ENCODE assay signal across 13 mouse cellular contexts in the genomic region with DNA sequence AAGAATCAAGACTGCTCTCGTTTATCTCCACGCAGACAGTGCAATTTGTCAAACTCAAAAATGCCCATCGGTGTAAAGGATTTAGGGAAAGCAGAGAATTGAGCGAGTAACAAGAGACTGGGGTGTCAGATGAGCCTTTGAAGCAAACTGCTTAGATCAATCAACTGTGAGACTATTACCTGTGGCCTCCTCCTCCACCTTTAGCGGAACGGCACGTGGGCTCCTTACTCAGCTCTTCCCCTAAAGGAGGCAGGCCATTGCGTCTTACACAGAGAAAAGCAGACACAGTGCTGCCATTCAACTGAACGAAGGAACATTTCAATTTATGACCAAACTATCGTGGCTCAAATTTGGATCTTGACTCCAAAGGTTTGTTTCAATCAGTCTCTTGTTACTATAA.
"Had no signal": no experiment of that assay in that cellular context is flagged by ENCODE, and none has a peak within 500 bp of the region (broad histone marks: within the 10 kb centered on the region; RNA-seq: fewer than 3 reads in every experiment).

No protein-coding gene starts in this region.

- DNase-seq: kidney, postnatal 10 days; lung, embryonic 14.5 days; lung, postnatal 10 days; lung, postnatal 4 days; thymus, adult 2 months; thymus, postnatal 25 days had no signal

- H3K4me1 ChIP-seq: limb, embryonic 15.5 days; liver, embryonic 12.5 days; neural tube, embryonic 12.5 days had no signal

- ATAC-seq: intestine, postnatal 0 days; liver, embryonic 12.5 days; midbrain, embryonic 16.5 days had no signal

- H3K36me3 ChIP-seq: limb, embryonic 15.5 days; liver, embryonic 12.5 days; midbrain, embryonic 12.5 days; neural tube, embryonic 12.5 days had no signal

- H3K4me2 ChIP-seq: limb, embryonic 15.5 days; liver, embryonic 12.5 days; midbrain, embryonic 12.5 days; neural tube, embryonic 12.5 days had no signal

- H3K4me3 ChIP-seq: left cerebral cortex, adult 2 months; limb, embryonic 15.5 days; liver, embryonic 12.5 days; midbrain, embryonic 12.5 days; neural tube, embryonic 12.5 days had no signal

- H3K9ac ChIP-seq: limb, embryonic 15.5 days; liver, embryonic 12.5 days; lung, embryonic 14.5 days; midbrain, embryonic 12.5 days; neural tube, embryonic 12.5 days had no signal

- H3K27ac ChIP-seq: left cerebral cortex, adult 2 months; limb, embryonic 15.5 days; liver, embryonic 12.5 days; midbrain, embryonic 12.5 days; neural tube, embryonic 12.5 days had no signal

- H3K9me3 ChIP-seq: limb, embryonic 15.5 days; midbrain, embryonic 12.5 days; neural tube, embryonic 12.5 days had no signal

- H3K27me3 ChIP-seq: limb, embryonic 15.5 days; liver, embryonic 12.5 days; midbrain, embryonic 12.5 days; neural tube, embryonic 12.5 days had no signal
